Mouse (Mus musculus): ENCODE measurements around the gene Cenpq. TPM values are rescaled to one million over a fixed set of nuclear protein-coding genes. Genes with fewer than 3 reads are reported as not detected.

The Cenpq gene
- 40.5 and 44.5 TPM in 2 replicates for total RNA-seq (2014; fragmentation: Nextera tagmentation)
- total RNA-seq (2017): 57.3 and 67.1 TPM in 2 replicates
- polyA plus RNA-seq (2012): 1.3 and 2.2 TPM in 2 replicates

DNA sequence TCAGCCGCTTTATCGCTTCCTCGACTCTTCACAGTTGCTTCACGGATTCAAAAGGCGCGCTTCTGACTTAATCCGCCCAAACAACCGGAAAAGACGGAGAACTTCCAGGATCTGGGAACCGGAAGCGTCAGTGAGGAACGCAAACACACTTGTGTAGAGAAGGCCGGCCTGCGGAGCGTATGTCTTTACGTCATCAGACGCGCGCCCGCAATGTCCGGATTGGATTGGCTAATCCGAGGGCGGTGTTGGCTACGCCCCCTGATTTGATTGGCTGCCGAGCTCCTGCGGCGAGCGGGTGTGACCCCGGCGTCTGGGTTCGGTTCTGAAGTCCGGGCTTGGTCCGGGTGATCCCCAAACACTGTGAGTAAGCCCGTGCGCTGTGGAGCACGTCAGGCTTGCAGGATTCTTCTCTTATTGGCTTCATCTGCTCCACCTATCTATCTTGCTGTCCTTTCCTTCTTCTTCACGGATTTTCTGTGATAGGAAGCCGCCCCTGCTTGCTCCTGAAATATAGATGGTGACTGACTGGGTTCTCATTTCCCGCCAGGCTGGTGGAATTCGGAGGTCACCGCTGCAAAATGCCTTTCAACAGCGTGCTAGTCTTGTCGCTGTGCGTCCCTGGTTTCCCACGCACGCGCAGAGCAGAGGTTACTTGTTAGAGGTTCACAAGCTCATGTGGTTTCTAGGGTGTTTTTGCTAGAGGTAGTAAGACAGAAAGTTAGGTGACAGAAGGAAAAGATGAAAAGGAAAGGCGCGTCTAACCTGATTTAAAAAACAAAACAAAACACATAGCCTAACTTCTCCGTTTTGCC is at the start of gene Cenpq, which contains the start of gene Mut:
Cenpq (minus strand) TSS at position 628 of the 812 bp plus-strand sequence.
Mut (plus strand) TSS at position 266 of the 812 bp plus-strand sequence.
- TF ChIP-seq CTCF (IDR thresholded peaks at IDR 0.05; ENCODE audit: low read depth, low read length) (no peak), GATA2 (IDR thresholded peaks at IDR 0.05; ENCODE audit: borderline replicate concordance, low read depth, low read length) (no peak), TAL1 (conservative IDR thresholded peaks at IDR 0.05; ENCODE audit: low read depth, low read length) (no peak)
- peak; percentile 97 for ATAC-seq (ENCODE audit: extremely low read depth, insufficient number of reproducible peaks, low FRiP score, poor library complexity, severe bottlenecking)
- peak within 1 kb of the TSS; percentile 79 for H3K4me3 ChIP-seq (ENCODE audit: low read depth, low read length)
- H3K36me3 ChIP-seq (replicated peaks): peaks cover 38% of the 10 kb centered on the region
- H3K27me3 ChIP-seq (ENCODE audit: insufficient read depth, low read length): no peaks in the 10 kb centered on the region
- H3K9me3 ChIP-seq (replicated peaks): no peaks in the 10 kb centered on the region
- peak; percentile 93 for DNase-seq (ENCODE audit: low spot score)
- peaks cover 3% of the 10 kb centered on the region; the same call in 1 of the 2 replicates for H3K4me1 ChIP-seq (ENCODE audit: insufficient read depth, low read depth, low read length)

DNA sequence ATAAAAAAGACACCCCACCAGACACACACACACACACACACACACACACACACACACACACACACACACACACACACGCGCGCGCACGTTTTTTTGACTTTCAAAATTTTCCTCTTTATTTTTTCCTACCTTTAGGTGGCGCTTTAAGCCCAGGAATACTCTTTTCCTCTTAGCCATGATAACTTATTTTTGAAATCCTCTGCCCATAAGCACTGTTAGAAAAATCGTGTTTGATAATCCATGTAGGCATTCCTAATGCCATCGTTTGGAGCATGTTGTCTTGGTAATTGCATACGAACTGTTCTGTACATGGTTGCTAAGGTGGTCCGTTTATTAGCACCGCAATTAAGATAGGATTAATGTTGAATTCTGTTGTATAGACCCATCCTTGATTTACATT is 43.1 kb upstream of the Cenpq start:
- Histone ChIP-seq H3K36me3 (replicated peaks) (no peaks in the 10 kb centered on the region), H3K27me3 (ENCODE audit: insufficient read depth, low read length) (no peaks in the 10 kb centered on the region), H3K4me3 (ENCODE audit: low read depth, low read length) (no peak overlapping the region), H3K4me1 (ENCODE audit: insufficient read depth, low read depth, low read length) (no peaks in the 10 kb centered on the region), H3K9me3 (replicated peaks) (no peaks in the 10 kb centered on the region)
- TF ChIP-seq TAL1 (conservative IDR thresholded peaks at IDR 0.05; ENCODE audit: low read depth, low read length) (no peak), POLR2AphosphoS5 (IDR thresholded peaks at IDR 0.05; ENCODE audit: insufficient replicate concordance, low read depth, low read length) (no peak), GATA2 (IDR thresholded peaks at IDR 0.05; ENCODE audit: borderline replicate concordance, low read depth, low read length) (no peak), CTCF (IDR thresholded peaks at IDR 0.05; ENCODE audit: low read depth, low read length) (no peak), GATA1 (IDR thresholded peaks at IDR 0.05; ENCODE audit: borderline replicate concordance, low read length) (no peak)
- no peak for ATAC-seq (ENCODE audit: extremely low read depth, insufficient number of reproducible peaks, low FRiP score, poor library complexity, severe bottlenecking)
- no peak for DNase-seq (ENCODE audit: low spot score)

DNA sequence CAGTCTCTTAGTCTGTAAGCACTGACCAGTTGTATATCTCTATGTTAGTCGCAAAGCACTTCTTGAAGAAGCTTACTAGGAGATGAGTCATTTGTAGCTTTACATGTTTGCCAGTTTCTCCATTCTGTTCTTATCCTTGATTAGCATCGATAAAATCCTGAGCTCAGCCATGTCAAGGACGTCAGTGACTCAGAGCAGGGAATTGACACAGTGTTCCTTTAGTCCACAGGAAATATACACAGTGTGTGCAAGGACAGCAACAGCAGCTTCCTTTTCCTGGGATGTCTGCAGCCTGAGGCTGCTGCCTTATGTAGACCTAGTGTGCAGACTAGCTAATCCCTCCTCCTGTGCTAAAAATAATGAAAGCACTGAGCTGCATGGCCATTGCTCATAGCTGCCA is 13.7 kb upstream of the Cenpq start:
- H3K4me3 ChIP-seq (ENCODE audit: low read depth, low read length): no peak overlapping the region
- H3K27me3 ChIP-seq (ENCODE audit: insufficient read depth, low read length): no peaks in the 10 kb centered on the region
- peaks cover 42% of the 10 kb centered on the region for H3K36me3 ChIP-seq (replicated peaks)
- TF ChIP-seq GATA2 (IDR thresholded peaks at IDR 0.05; ENCODE audit: borderline replicate concordance, low read depth, low read length): no peak
- no peaks in the 10 kb centered on the region for H3K9me3 ChIP-seq (replicated peaks)
- ATAC-seq (ENCODE audit: extremely low read depth, insufficient number of reproducible peaks, low FRiP score, poor library complexity, severe bottlenecking): no peak
- no peaks in the 10 kb centered on the region for H3K4me1 ChIP-seq (ENCODE audit: insufficient read depth, low read depth, low read length)
- DNase-seq (ENCODE audit: low spot score): no peak

DNA sequence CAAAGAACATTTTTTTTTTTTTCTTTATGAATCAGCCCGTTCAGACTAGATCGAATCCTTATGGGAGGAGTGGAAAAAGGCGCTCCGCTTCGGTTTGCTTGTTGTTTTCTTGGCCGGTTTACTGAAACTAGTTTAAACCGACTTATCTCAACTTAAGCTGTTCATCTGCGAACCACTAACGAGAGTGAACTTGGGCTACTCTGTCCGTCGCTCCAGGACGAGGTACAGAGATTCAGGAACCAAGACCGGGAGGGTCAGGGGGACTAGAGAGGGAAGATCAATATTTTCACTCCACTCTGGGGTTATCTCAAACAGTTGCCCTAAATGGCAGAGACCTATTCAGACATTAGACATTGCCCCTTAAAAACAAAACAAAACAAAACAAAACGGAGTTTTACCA is 862 bp downstream of the Cenpq start:
- ATAC-seq (ENCODE audit: extremely low read depth, insufficient number of reproducible peaks, low FRiP score, poor library complexity, severe bottlenecking) (no peak), DNase-seq (ENCODE audit: low spot score) (peak; percentile 4)
- no peaks in the 10 kb centered on the region for H3K9me3 ChIP-seq (replicated peaks)
- no peak for TF ChIP-seq GATA2 (IDR thresholded peaks at IDR 0.05; ENCODE audit: borderline replicate concordance, low read depth, low read length)
- TF ChIP-seq CTCF (IDR thresholded peaks at IDR 0.05; ENCODE audit: low read depth, low read length): no peak
- TF ChIP-seq POLR2AphosphoS5 (IDR thresholded peaks at IDR 0.05; ENCODE audit: insufficient replicate concordance, low read depth, low read length): no peak
- TF ChIP-seq GATA1 (IDR thresholded peaks at IDR 0.05; ENCODE audit: borderline replicate concordance, low read length): no peak
- no peak for TF ChIP-seq TAL1 (conservative IDR thresholded peaks at IDR 0.05; ENCODE audit: low read depth, low read length)
- H3K4me1 ChIP-seq (ENCODE audit: insufficient read depth, low read depth, low read length): peaks cover 3% of the 10 kb centered on the region; the same call in 1 of the 2 replicates
- peak overlapping the region; percentile 79 for H3K4me3 ChIP-seq (ENCODE audit: low read depth, low read length)
- no peaks in the 10 kb centered on the region for H3K27me3 ChIP-seq (ENCODE audit: insufficient read depth, low read length)
- H3K36me3 ChIP-seq (replicated peaks): peaks cover 37% of the 10 kb centered on the region

DNA sequence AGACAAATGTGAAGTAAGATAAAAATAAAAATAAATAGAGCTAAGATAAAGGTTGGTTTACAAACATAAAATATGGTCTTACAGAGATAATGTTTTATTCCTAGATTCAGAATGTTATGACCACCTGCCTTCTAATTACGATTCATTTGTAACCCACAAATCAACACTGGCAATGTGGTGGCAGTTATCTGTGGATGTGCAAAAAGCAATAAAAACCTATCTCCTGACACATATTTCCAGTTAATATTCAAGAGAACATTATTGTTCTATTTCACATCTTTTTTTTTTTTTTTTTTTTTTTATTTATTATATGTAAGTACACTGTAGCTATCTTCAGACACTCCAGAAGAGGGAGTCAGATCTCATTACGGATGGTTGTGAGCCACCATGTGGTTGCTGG is 19.3 kb downstream of the Cenpq start:
- TF ChIP-seq POLR2AphosphoS5 (IDR thresholded peaks at IDR 0.05; ENCODE audit: insufficient replicate concordance, low read depth, low read length) (no peak), TAL1 (conservative IDR thresholded peaks at IDR 0.05; ENCODE audit: low read depth, low read length) (no peak), CTCF (IDR thresholded peaks at IDR 0.05; ENCODE audit: low read depth, low read length) (no peak), GATA2 (IDR thresholded peaks at IDR 0.05; ENCODE audit: borderline replicate concordance, low read depth, low read length) (no peak), GATA1 (IDR thresholded peaks at IDR 0.05; ENCODE audit: borderline replicate concordance, low read length) (no peak)
- H3K9me3 ChIP-seq (replicated peaks): no peaks in the 10 kb centered on the region
- H3K4me3 ChIP-seq (ENCODE audit: low read depth, low read length): no peak overlapping the region
- no peaks in the 10 kb centered on the region for H3K36me3 ChIP-seq (replicated peaks)
- H3K27me3 ChIP-seq (ENCODE audit: insufficient read depth, low read length): no peaks in the 10 kb centered on the region
- ATAC-seq (ENCODE audit: extremely low read depth, insufficient number of reproducible peaks, low FRiP score, poor library complexity, severe bottlenecking) (no peak), DNase-seq (ENCODE audit: low spot score) (no peak)
- no peaks in the 10 kb centered on the region for H3K4me1 ChIP-seq (ENCODE audit: insufficient read depth, low read depth, low read length)

DNA sequence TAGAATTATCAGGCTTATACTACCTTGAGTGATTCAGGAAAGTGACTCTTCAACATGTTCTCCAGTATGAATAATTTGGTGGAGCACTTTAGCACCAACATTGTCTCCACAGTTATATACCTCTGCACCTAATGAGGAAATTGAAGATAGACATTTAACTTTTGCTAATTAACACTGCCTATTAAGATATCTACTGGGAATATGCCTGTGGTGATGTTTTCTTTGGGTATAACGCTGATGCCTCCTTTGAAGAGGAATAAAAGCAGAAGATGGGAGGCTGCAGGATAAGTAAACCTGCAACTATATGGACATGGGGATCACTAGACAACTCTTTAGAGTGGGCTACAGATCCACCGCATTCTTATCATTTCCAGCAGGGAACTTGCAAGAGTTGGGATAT is 20.6 kb downstream of the Cenpq start, which contains the start of gene Glyatl3:
Glyatl3 (minus strand) TSS at position 101 of the 400 bp plus-strand sequence.
- ATAC-seq (ENCODE audit: extremely low read depth, insufficient number of reproducible peaks, low FRiP score, poor library complexity, severe bottlenecking): no peak
- Histone ChIP-seq H3K4me1 (ENCODE audit: insufficient read depth, low read depth, low read length) (no peaks in the 10 kb centered on the region), H3K4me3 (ENCODE audit: low read depth, low read length) (no peak within 1 kb of the TSS), H3K27me3 (ENCODE audit: insufficient read depth, low read length) (no peaks in the 10 kb centered on the region), H3K9me3 (replicated peaks) (no peaks in the 10 kb centered on the region), H3K36me3 (replicated peaks) (no peaks in the 10 kb centered on the region)
- no peak for TF ChIP-seq TAL1 (conservative IDR thresholded peaks at IDR 0.05; ENCODE audit: low read depth, low read length)
- TF ChIP-seq GATA1 (IDR thresholded peaks at IDR 0.05; ENCODE audit: borderline replicate concordance, low read length): no peak
- no peak for TF ChIP-seq CTCF (IDR thresholded peaks at IDR 0.05; ENCODE audit: low read depth, low read length)
- no peak for TF ChIP-seq POLR2AphosphoS5 (IDR thresholded peaks at IDR 0.05; ENCODE audit: insufficient replicate concordance, low read depth, low read length)
- TF ChIP-seq GATA2 (IDR thresholded peaks at IDR 0.05; ENCODE audit: borderline replicate concordance, low read depth, low read length): no peak
- no peak for DNase-seq (ENCODE audit: low spot score)

Measured in G1E (cell line).